Mouse (Mus musculus): ENCODE results near the gene Pom121l2. TPM values are rescaled to one million over a fixed set of nuclear protein-coding genes. Genes with fewer than 3 reads are reported as not detected.

Pom121l2 gene
- polyA plus RNA-seq, 1 experiment from 2014 or later = not detected

DNA sequence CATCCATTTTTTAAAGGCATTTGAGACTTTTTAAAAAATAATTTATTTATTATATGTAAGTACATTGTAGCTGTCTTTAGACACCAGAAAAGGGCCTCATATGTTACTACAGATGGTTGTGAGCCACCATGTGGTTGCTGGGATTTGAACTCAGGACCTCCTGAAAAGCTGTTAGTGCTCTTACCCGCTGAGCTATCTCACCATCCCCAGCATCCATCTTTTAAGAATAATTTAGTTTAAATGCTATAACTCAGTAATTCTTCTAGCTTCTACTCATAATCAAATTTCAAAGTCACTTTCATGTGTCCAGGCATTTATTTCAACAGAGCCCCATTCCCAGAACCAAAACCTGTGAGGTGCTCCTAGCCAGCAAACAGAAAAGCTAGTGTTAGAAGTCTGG, 37.4 kb upstream of the Pom121l2 start:
- WGBS (ENCODE audit: insufficient replicate concordance) = 70% methylated on average over 1 of the region's 1 CpGs
- H3K27me3 ChIP-seq (ENCODE audit: control insufficient read depth, insufficient read depth, low read depth, low read length) = no peaks in the 10 kb centered on the region
- H3K9ac ChIP-seq (ENCODE audit: low read depth, low read length) = no peak overlapping the region
- H3K4me1 ChIP-seq (ENCODE audit: control insufficient read depth, low read depth, low read length) = peaks cover 10% of the 10 kb centered on the region
- no peak overlapping the region for H3K4me2 ChIP-seq (ENCODE audit: low read depth, low read length)
- H3K4me3 ChIP-seq (ENCODE audit: low read depth, low read length) = no peak overlapping the region
- H3K27ac ChIP-seq (ENCODE audit: low read length) = no peak overlapping the region
- no peaks in the 10 kb centered on the region for H3K9me3 ChIP-seq (replicated peaks; ENCODE audit: control insufficient read depth, low read length)
- H3K36me3 ChIP-seq (ENCODE audit: control insufficient read depth, insufficient read depth) = no peaks in the 10 kb centered on the region
- no peak for ATAC-seq (ENCODE audit: low read depth)

DNA sequence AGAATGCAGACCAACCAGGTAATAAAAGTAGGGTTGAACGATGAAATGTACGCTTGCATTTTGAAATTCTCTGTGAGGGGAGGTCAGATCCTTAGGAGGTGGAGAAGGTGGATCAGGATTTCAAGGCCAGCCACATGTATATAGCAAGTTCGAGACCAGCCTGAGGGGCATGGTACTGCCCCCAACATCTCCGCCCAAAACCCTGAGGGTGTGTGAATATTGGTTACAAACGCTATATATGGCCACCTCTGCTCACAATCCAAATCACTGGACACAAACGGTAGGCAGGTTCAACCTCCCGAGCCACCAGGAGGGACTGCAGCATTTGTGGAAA, 36.4 kb upstream of the Pom121l2 start:
- Histone ChIP-seq H3K27ac (ENCODE audit: low read length) (no peak overlapping the region), H3K4me3 (ENCODE audit: low read depth, low read length) (peak overlapping the region; percentile 76), H3K9ac (ENCODE audit: low read depth, low read length) (peak overlapping the region; percentile 70), H3K27me3 (ENCODE audit: control insufficient read depth, insufficient read depth, low read depth, low read length) (no peaks in the 10 kb centered on the region), H3K4me1 (ENCODE audit: control insufficient read depth, low read depth, low read length) (peaks cover 10% of the 10 kb centered on the region), H3K4me2 (ENCODE audit: low read depth, low read length) (peak overlapping the region; percentile 82), H3K36me3 (ENCODE audit: control insufficient read depth, insufficient read depth) (no peaks in the 10 kb centered on the region), H3K9me3 (replicated peaks; ENCODE audit: control insufficient read depth, low read length) (no peaks in the 10 kb centered on the region)
- ATAC-seq (ENCODE audit: low read depth) = no peak; the same call in 1 of the 2 replicates
- under 1% methylated on average over 7 of the region's 7 CpGs for WGBS (ENCODE audit: insufficient replicate concordance)

DNA sequence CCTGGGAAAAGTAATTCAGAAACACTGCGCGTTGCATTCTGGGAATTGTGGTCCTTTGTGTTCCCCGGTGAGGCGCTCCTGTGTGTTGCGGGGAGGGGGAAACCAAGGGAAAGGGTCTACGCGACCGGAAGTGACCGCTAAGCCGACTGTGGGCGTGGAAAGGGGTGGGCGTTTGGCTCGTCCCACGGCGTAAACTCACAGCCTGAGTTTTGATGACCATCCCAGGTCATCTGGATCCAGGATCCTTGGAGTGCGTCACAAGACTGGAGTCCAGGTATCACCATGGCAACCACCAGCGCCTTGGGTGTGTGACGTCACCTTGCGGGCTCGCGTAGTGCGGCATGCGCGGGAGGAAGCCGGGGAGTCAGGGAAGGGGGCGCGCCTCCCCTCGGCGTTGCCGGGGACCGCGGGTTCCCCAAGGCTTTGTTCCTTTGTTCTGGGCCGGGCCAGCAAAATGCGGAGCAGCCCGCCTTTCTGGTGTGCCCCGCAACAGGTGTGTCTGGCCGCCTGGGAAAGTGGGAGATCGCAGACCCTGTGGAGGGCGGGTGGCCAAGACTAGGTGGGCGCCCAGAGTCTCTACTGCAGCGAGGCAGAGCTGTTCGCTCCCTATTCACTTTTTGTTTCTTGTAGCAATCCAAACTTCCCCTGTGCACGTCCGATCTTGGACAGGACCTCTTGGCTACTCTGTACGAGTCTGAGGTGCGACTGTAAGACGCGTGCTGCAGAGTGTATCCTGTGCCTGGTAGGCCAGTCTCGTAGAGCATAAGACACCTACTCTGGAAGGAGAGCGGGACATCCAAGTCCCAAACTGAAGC, 35.9 kb upstream of the Pom121l2 start, which contains the start of gene Zfp184:
Zfp184 (plus strand) TSS at position 169 of the 815 bp plus-strand sequence.
- Histone ChIP-seq H3K4me2 (ENCODE audit: low read depth, low read length) (peak within 1 kb of the TSS; percentile 82), H3K36me3 (ENCODE audit: control insufficient read depth, insufficient read depth) (no peaks in the 10 kb centered on the region), H3K4me3 (ENCODE audit: low read depth, low read length) (peak within 1 kb of the TSS; percentile 76), H3K27ac (ENCODE audit: low read length) (no peak within 1 kb of the TSS), H3K27me3 (ENCODE audit: control insufficient read depth, insufficient read depth, low read depth, low read length) (no peaks in the 10 kb centered on the region), H3K9ac (ENCODE audit: low read depth, low read length) (peak within 1 kb of the TSS; percentile 70), H3K9me3 (replicated peaks; ENCODE audit: control insufficient read depth, low read length) (no peaks in the 10 kb centered on the region), H3K4me1 (ENCODE audit: control insufficient read depth, low read depth, low read length) (peaks cover 10% of the 10 kb centered on the region)
- 0% methylated on average over 50 of the region's 50 CpGs for WGBS (ENCODE audit: insufficient replicate concordance)
- ATAC-seq (ENCODE audit: low read depth) = peak; percentile 66

DNA sequence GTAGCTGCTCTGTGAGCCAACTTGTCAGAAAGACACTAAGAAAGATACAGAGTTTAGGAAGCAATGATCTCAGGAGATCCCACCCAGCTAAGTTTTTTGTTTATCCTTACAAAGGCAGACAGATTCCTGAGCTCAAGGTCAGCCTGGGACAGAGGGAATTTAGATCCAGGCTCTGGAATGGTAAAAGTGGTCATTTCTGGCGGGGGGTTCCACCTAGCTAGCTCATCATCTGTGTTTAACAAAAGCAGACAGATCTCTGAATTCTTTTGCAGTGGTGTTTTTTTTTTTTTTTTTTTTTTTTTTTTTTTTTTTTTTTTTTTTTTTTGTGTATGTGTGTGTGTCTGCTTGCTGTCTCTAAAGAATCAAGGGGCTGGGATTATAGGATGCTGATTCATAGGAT, 11.7 kb upstream of the Pom121l2 start:
- Histone ChIP-seq H3K27ac (ENCODE audit: low read length) (no peak overlapping the region), H3K36me3 (ENCODE audit: control insufficient read depth, insufficient read depth) (no peaks in the 10 kb centered on the region), H3K27me3 (ENCODE audit: control insufficient read depth, insufficient read depth, low read depth, low read length) (no peaks in the 10 kb centered on the region), H3K4me1 (ENCODE audit: control insufficient read depth, low read depth, low read length) (peaks cover 2% of the 10 kb centered on the region), H3K9ac (ENCODE audit: low read depth, low read length) (no peak overlapping the region), H3K4me2 (ENCODE audit: low read depth, low read length) (no peak overlapping the region), H3K4me3 (ENCODE audit: low read depth, low read length) (no peak overlapping the region), H3K9me3 (replicated peaks; ENCODE audit: control insufficient read depth, low read length) (no peaks in the 10 kb centered on the region)
- ATAC-seq (ENCODE audit: low read depth) = no peak
- 26% methylated on average over 1 of the region's 1 CpGs for WGBS (ENCODE audit: insufficient replicate concordance)

DNA sequence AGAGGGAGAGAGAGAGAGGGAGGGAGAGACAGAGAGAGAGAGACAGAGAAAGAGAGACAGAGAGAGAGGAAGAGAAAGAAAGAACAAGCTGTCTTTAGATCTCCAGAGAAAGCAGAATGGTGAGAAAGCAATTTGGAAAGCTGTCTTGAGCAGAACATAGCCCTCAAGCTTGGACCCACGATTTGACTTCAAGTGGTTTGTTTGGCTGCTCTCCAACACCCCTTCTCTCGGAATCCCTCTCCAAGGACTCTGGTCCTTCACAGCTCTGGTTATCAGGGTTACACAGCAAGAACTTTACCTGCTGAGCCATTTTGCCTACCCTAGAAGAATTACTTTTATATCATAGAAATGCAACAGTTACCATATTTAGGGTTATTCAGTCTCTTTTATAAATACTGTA, 11.2 kb upstream of the Pom121l2 start:
- Histone ChIP-seq H3K27me3 (ENCODE audit: control insufficient read depth, insufficient read depth, low read depth, low read length) (no peaks in the 10 kb centered on the region), H3K9me3 (replicated peaks; ENCODE audit: control insufficient read depth, low read length) (no peaks in the 10 kb centered on the region), H3K27ac (ENCODE audit: low read length) (no peak overlapping the region), H3K4me2 (ENCODE audit: low read depth, low read length) (no peak overlapping the region), H3K4me1 (ENCODE audit: control insufficient read depth, low read depth, low read length) (peaks cover 2% of the 10 kb centered on the region), H3K4me3 (ENCODE audit: low read depth, low read length) (no peak overlapping the region), H3K36me3 (ENCODE audit: control insufficient read depth, insufficient read depth) (no peaks in the 10 kb centered on the region), H3K9ac (ENCODE audit: low read depth, low read length) (no peak overlapping the region)
- no peak for ATAC-seq (ENCODE audit: low read depth)
- 38% methylated on average over 2 of the region's 2 CpGs for WGBS (ENCODE audit: insufficient replicate concordance)

DNA sequence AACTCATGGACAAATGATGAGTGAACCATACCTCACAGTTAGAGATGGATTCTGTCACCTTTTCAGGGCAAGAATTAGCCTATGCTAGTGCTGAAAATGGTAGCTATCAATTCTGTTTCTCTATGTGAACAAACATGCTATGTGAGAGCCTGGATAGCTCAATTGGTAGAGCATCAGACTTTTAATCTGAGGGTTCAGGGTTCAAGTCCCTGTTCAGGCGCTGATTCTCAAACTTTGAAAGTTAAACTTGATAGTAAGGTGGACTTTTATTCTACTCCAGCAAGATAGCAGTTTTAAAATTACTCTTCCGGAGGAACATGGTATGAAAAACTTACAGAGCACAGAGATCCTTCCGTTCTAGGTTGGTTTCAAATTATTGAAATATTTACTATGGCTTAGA, 9.4 kb upstream of the Pom121l2 start:
- Histone ChIP-seq H3K4me3 (ENCODE audit: low read depth, low read length) (no peak overlapping the region), H3K36me3 (ENCODE audit: control insufficient read depth, insufficient read depth) (no peaks in the 10 kb centered on the region), H3K9me3 (replicated peaks; ENCODE audit: control insufficient read depth, low read length) (no peaks in the 10 kb centered on the region), H3K9ac (ENCODE audit: low read depth, low read length) (no peak overlapping the region), H3K4me1 (ENCODE audit: control insufficient read depth, low read depth, low read length) (peaks cover 2% of the 10 kb centered on the region), H3K4me2 (ENCODE audit: low read depth, low read length) (no peak overlapping the region), H3K27me3 (ENCODE audit: control insufficient read depth, insufficient read depth, low read depth, low read length) (no peaks in the 10 kb centered on the region), H3K27ac (ENCODE audit: low read length) (no peak overlapping the region)
- ATAC-seq (ENCODE audit: low read depth) = no peak
- 29% methylated on average over 3 of the region's 3 CpGs for WGBS (ENCODE audit: insufficient replicate concordance)

DNA sequence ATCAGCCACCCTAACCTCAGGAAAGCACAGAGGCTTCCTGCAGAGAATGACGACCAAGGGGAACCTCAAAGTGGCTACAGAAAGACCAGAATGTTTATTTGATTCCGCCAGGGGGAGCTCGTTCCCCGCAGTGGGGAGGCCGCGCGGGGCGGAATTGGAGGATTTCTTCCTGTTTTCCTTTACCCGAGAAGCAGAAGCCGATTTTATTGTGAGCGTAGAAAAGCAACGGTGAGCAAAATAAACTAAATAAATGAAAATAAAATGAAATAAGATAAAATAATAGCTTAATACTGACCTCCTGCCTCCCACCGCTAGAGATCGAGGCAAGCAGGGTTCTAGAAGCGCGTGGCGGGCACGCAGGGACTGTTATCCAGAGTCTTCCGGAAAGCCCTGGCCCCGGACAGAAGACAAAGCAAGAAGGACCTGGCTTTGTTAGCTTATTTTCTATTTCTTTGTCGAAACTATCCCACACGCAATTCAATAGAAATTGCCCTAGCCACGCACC, 6.7 kb upstream of the Pom121l2 start:
- Histone ChIP-seq H3K4me1 (ENCODE audit: control insufficient read depth, low read depth, low read length) (peaks cover 2% of the 10 kb centered on the region), H3K9me3 (replicated peaks; ENCODE audit: control insufficient read depth, low read length) (no peaks in the 10 kb centered on the region), H3K27me3 (ENCODE audit: control insufficient read depth, insufficient read depth, low read depth, low read length) (peaks cover 4% of the 10 kb centered on the region), H3K4me3 (ENCODE audit: low read depth, low read length) (peak overlapping the region; percentile 80), H3K36me3 (ENCODE audit: control insufficient read depth, insufficient read depth) (no peaks in the 10 kb centered on the region), H3K4me2 (ENCODE audit: low read depth, low read length) (peak overlapping the region; percentile 62), H3K27ac (ENCODE audit: low read length) (peak overlapping the region; percentile 91), H3K9ac (ENCODE audit: low read depth, low read length) (peak overlapping the region; percentile 81)
- WGBS (ENCODE audit: insufficient replicate concordance) = under 1% methylated on average over 23 of the region's 23 CpGs
- peak; percentile 79 for ATAC-seq (ENCODE audit: low read depth)

DNA sequence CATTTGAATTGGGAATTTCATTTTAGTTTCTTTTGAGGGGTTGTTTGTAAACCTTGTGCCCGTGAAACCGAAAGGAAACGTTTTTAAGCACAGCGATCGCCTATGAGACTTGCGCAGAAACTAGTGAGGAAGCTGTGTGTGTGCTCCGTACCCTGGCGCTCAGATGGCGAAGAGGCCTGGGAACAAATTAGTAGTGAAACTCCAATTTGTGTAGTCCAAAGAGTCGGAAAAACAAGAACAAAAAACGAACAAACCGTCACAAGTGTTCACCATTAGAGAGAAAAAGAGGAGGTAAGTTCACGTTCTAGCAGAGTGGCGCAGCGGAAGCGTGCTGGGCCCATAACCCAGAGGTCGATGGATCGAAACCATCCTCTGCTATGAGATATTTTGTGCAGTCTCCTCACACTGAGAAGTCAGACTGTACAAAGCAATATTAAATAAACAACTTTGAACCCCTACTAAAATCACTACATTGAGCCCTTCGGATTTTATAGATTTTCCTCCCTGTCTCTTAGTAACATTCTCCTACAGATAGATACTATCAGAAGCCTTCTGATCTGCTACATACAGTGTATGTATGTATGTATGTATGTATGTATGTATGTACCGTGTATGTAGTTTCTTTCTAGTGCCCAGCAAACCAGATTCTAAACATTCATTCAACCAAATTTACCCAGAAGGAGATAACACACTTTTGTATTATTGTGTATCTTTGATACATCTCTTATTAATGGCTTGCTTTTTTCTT, 6.1 kb upstream of the Pom121l2 start:
- Histone ChIP-seq H3K27me3 (ENCODE audit: control insufficient read depth, insufficient read depth, low read depth, low read length) (peaks cover 4% of the 10 kb centered on the region), H3K4me2 (ENCODE audit: low read depth, low read length) (peak overlapping the region; percentile 62), H3K4me3 (ENCODE audit: low read depth, low read length) (peak overlapping the region; percentile 80), H3K4me1 (ENCODE audit: control insufficient read depth, low read depth, low read length) (peaks cover 2% of the 10 kb centered on the region), H3K36me3 (ENCODE audit: control insufficient read depth, insufficient read depth) (no peaks in the 10 kb centered on the region), H3K9me3 (replicated peaks; ENCODE audit: control insufficient read depth, low read length) (no peaks in the 10 kb centered on the region), H3K27ac (ENCODE audit: low read length) (peak overlapping the region; percentile 91), H3K9ac (ENCODE audit: low read depth, low read length) (peak overlapping the region; percentile 81)
- WGBS (ENCODE audit: insufficient replicate concordance) = 4% methylated on average over 20 of the region's 20 CpGs
- ATAC-seq (ENCODE audit: low read depth) = peak; percentile 95

DNA sequence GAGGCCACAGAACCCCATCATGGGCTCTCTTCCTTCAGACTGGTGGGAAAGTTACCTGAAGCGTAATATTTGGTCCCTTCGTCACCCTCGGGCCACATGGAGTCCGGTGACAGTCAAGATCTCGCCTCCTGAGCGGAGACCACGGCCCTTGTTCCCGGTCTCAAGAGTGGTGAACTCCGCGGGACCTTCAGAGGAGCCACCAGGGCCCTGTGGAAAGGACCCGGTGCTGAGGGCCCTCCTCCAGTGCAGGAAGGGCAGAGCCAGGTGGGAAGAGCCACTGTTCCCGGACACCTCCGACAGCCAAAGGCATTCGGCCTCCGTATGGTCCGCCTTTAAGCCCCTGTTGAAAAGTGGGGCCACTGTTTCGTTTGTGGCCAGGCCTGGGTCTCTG, 804 bp downstream of the Pom121l2 start:
- WGBS (ENCODE audit: insufficient replicate concordance) = 10% methylated on average over 17 of the region's 17 CpGs
- no peaks in the 10 kb centered on the region for H3K9me3 ChIP-seq (replicated peaks; ENCODE audit: control insufficient read depth, low read length)
- peak overlapping the region; percentile 54 for H3K4me3 ChIP-seq (ENCODE audit: low read depth, low read length)
- H3K4me1 ChIP-seq (ENCODE audit: control insufficient read depth, low read depth, low read length) = peaks cover 2% of the 10 kb centered on the region; the same call in 1 of the 2 replicates
- H3K4me2 ChIP-seq (ENCODE audit: low read depth, low read length) = peak overlapping the region; percentile 71
- H3K9ac ChIP-seq (ENCODE audit: low read depth, low read length) = no peak overlapping the region; the same call in 1 of the 2 replicates
- no peak overlapping the region for H3K27ac ChIP-seq (ENCODE audit: low read length)
- peaks cover 43% of the 10 kb centered on the region for H3K27me3 ChIP-seq (ENCODE audit: control insufficient read depth, insufficient read depth, low read depth, low read length)
- no peaks in the 10 kb centered on the region for H3K36me3 ChIP-seq (ENCODE audit: control insufficient read depth, insufficient read depth)
- no peak for ATAC-seq (ENCODE audit: low read depth)

Data from liver, embryonic 16.5 days (tissue).